Mouse (Mus musculus) CH12F3 (cell line): Measurements from ENCODE around the gene Sun1.

Experiments used
- in situ Hi-C: fragments of 300-500 bp; cut with MboI; formaldehyde crosslinking; loops from 2 replicates; pipeline ENCODE4 v1.14.3; 2020; ENCODE audit warnings: low sequenced_read_pairs

Sun1 gene

GRCm38 (mm10) chr5:139283460-139284180 lies 83.2 kb downstream of the Sun1 start:
- in situ Hi-C loops, result no loop called here

DNA sequence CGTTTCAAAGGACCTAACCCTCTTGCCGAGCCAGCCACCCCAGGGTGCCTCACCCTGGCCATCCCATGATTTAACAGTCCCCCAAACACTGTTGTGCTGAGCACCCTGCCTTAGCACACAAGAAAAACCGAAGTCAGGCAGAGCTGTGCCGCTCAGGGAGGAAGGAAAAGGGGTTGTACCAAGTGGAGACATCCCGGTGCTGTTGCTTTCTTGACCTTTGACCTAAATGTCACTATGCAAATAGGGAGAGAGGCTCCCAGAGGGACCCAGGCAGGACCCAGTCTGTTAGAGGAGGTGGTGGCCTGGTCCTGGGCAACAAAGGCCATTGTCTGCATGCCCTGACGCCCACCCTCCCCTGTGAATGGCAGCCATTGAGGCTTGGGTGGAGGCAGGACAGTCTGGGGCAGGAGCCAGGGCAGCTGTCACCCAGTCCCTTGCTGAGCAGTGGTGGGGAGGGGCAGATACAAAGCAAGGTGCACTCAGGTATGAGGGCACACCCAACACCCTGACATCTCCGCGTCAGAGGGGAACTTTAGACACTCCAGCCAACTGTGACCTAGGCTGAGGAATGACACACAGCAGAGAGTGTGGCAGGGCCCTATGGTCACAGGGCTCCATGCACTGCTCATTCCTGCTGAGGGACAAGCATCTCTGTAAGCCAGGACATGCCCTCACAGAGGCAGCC lies 85.1 kb downstream of the Sun1 start:
- in situ Hi-C loops, result no loop called here

DNA sequence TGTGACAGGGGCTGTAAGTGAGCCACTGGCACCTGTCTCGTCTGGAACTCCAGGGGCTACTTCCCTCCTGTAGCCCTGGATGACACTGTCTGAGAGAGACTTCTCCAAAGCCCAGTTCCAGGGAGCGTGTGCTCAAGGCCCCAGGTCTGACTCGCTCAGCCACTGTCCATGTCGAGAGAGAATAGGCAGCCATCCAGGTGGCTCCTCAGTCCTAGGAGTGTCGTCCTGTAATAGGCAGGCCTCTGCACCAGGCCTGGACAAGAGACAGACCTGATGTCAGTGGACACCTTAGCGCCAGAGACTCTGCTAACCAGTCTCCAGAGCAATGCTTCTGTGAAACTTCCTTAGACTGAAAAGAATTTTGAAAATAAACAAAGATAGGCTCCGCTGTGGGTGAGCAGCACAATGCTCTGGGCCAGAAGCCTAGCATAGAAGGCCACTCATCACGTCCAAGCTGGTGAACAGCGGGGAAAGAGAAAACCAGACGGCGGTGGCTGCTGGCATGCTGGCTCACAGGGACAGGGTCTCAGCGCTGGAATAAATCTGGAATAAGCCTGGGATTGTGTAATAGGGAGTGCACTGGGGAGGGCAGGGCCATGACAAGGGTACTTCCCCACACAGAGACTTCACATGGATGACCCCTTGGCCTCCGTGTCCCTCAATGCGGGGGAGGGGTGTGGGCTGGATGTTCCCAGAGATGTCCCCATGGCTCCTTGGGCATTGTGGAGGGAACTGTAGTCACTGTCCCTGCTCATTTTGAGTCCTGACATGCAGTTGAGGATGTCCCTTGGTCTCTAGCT lies 85.9 kb downstream of the Sun1 start:
- in situ Hi-C loops, result no loop called here

DNA sequence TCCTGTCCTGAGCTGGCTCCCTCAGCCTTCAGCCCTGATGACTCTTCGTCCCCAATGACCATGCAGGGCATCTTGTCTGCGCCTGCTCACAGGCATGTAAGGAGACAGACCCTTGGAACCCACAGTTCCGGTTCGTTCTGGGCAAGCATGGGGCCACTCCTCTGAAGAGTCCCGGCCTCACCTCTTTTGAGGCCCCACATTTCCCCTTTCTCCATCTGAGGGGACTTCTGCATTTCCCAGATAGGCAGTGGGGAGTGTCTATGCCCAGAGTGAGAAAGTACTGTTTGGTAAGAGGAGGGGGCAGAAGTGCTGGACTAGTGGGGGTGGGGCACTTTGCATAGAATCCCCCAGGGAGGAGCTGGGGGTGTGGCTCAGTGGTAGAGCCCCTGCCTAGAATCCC lies 86.7 kb downstream of the Sun1 start:
- in situ Hi-C loops, result no loop called here

DNA sequence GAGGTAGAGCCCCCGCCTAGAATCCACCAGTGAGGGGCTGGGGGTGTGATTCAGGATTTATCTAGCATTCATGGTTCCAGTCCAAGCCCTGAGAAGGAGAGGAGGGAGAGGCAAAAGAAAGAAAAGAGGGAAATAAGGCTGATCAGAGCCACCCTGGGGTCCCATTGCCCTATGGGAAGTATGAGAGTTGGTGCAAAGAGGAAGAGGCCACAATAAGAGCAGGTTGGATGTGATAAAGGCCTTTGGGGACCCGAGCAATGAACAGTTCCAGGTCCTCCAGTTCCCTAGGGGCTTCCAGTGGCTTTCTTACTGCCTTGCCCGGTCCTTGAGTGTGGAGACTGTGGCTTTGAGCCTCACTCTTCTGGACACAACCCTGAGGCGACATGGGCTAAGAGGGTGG lies 87.3 kb downstream of the Sun1 start:
- in situ Hi-C loops, result no loop called here

- in situ Hi-C loops, result no loop called here
These were observed 88.2 kb downstream of the Sun1 start for GRCm38 (mm10) chr5:139288591-139288990.

GRCm38 (mm10) chr5:139290467-139291259 lies 90.2 kb downstream of the Sun1 start:
- in situ Hi-C loops, result no loop called here

DNA sequence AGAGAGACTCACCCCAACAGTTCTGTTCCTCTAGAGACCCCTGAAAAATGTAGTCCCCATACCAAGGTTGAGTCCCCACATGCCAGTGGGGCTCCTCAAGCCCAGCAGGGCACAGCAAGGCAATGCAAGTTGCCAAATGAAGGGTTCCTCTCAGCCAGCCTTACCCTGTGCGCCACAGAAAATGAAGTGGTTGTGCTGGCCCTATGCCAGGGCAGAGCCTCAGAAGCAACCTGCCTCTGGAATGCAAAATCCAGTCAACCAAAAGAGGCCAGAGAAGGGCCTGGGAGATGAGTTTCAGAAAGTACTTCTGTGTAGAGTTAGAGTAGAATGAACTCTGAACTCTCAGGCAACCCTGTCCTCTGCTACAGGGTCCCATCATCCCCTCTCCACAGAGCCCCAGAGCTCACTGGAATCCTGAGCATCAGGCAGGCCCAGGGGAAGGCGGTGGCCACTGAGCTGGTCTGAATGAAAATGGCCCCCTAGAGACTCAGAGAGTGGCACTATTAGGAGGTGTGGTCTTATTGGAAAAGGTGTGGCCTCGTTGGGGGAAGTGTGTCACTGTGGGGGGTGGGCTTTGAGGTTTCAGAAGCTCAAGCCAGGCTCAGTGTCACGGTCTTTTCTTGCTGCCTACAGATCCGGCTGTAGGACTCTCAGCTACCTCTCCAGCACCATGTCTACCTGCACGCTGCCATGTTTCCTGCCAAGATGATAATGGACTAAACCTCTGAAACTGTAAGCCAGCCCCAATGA lies 91.5 kb downstream of the Sun1 start:
- in situ Hi-C loops, result no loop called here

GRCm38 (mm10) chr5:139294089-139294488 lies 93.7 kb downstream of the Sun1 start:
- in situ Hi-C loops, result no loop called here

GRCm38 (mm10) chr5:139297092-139297491 lies 96.7 kb downstream of the Sun1 start:
- in situ Hi-C loops, result no loop called here

DNA sequence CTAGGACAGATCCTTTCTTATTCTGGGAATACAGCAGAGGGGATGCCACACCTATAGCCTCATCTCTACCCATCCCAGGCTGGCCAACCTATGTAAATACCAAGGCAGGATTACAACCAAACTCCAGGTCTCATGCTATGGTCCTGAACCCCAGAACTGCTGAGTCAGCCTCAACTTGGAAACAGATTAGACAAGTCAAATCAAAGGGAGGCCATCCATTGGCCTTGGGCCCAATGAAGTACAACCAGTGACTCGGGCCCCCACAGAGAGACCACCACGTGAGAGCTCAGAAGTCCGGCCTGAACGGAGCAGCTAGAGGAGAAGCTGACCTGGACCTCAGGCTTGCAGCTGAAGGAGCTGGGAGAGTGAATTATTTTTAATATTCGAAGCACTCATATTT lies 97.3 kb downstream of the Sun1 start:
- in situ Hi-C loops, result no loop called here
